Mouse (Mus musculus) gastrocnemius, adult 2 months (tissue): ENCODE data around the gene Celf5. TPM values are rescaled to one million over a fixed set of nuclear protein-coding genes. Genes with fewer than 3 reads are reported as not detected.

Source experiments
- DNase-seq: peaks from one replicate; pipeline ENCODE4 v3.0.0; 2022
- H3K27ac ChIP-seq: fragments of 200-600 bp; 2 replicates; pipeline ENCODE4 v1.8.1; 2022; ENCODE audit warnings: mild to moderate bottlenecking
- H3K4me3 ChIP-seq: fragments of 200-600 bp; 2 replicates; pipeline ENCODE4 v1.8.1; 2022; ENCODE audit warnings: mild to moderate bottlenecking, moderate library complexity
- CTCF ChIP-seq: fragments of 200-600 bp; IDR thresholded peaks from 2 replicates; pipeline ENCODE4 v1.8.1; 2022; ENCODE audit warnings: antibody characterized with exemption, mild to moderate bottlenecking, moderate library complexity
- intact Hi-C: fragments of 180-260 bp; cut with DNase I; formaldehyde crosslinking; loops from one replicate; pipeline ENCODE4 v1.15.1; 2025
- total RNA-seq, 2 experiments: library from RNA; stranded (reverse); gene quantifications; 2 replicates each; pipeline ENCODE4 v1.2.3; 2021

Celf5 gene
- total RNA-seq, 2 experiments from 2014 or later: 0.17 TPM; not detected in 1

GRCm38 (mm10) chr10:81484441-81485059 is 2.0 kb upstream of the Celf5 start:
- no peak for DNase-seq
- intact Hi-C loops: no loop called here
- TF ChIP-seq CTCF: no peak
- H3K27ac ChIP-seq: no peak overlapping the region
- no peak overlapping the region for H3K4me3 ChIP-seq

GRCm38 (mm10) chr10:81483983-81484382 is 1.5 kb upstream of the Celf5 start:
- peak; percentile 49 for TF ChIP-seq CTCF
- no peak for DNase-seq
- intact Hi-C loops: no loop called here

GRCm38 (mm10) chr10:81481605-81482532 is 640 bp downstream of the Celf5 start:
- no peak for DNase-seq
- TF ChIP-seq CTCF: no peak
- Histone ChIP-seq H3K4me3 (peak overlapping the region; percentile 78), H3K27ac (peak overlapping the region; percentile 49; the same call in 1 of the 2 replicates)
- intact Hi-C loops: no loop called here

More at GRCm38 (mm10) chr10:81483983-81484382, 1.5 kb upstream of the Celf5 start:
- Histone ChIP-seq H3K4me3 (no peak overlapping the region), H3K27ac (no peak overlapping the region)

GRCm38 (mm10) chr10:81474461-81474860 is 8.0 kb downstream of the Celf5 start:
- TF ChIP-seq CTCF: no peak
- no peak for DNase-seq
- Histone ChIP-seq H3K4me3 (no peak overlapping the region), H3K27ac (no peak overlapping the region)
- intact Hi-C loops: no loop called here

GRCm38 (mm10) chr10:81473003-81473451 is 9.5 kb downstream of the Celf5 start:
- Histone ChIP-seq H3K4me3 (no peak overlapping the region), H3K27ac (no peak overlapping the region)
- DNase-seq: no peak
- no peak for TF ChIP-seq CTCF
- intact Hi-C loops: no loop called here

- DNase-seq: peak; percentile 8
- intact Hi-C loops: no loop called here
- H3K27ac ChIP-seq: no peak overlapping the region
- no peak overlapping the region for H3K4me3 ChIP-seq
- TF ChIP-seq CTCF: no peak
These were observed 10.0 kb downstream of the Celf5 start for GRCm38 (mm10) chr10:81472403-81473002.

GRCm38 (mm10) chr10:81470454-81470853 is 12.1 kb downstream of the Celf5 start:
- peak; percentile 18 for DNase-seq
- no peak for TF ChIP-seq CTCF
- H3K4me3 ChIP-seq: no peak overlapping the region
- intact Hi-C loops: no loop called here
- no peak overlapping the region for H3K27ac ChIP-seq

- H3K4me3 ChIP-seq: no peak overlapping the region
- no peak overlapping the region for H3K27ac ChIP-seq
- no peak for TF ChIP-seq CTCF
- intact Hi-C loops: no loop called here
- peak; percentile 11 for DNase-seq
These were observed 13.3 kb downstream of the Celf5 start for GRCm38 (mm10) chr10:81469253-81469652.

GRCm38 (mm10) chr10:81467670-81468235 is 14.8 kb downstream of the Celf5 start:
- intact Hi-C loops: no loop called here
- Histone ChIP-seq H3K4me3 (no peak overlapping the region), H3K27ac (no peak overlapping the region)
- peak; percentile 13 for DNase-seq
- no peak for TF ChIP-seq CTCF

GRCm38 (mm10) chr10:81466881-81467280 is 15.6 kb downstream of the Celf5 start:
- peak; percentile 14 for DNase-seq
- Histone ChIP-seq H3K27ac (no peak overlapping the region), H3K4me3 (no peak overlapping the region)
- TF ChIP-seq CTCF: no peak
- intact Hi-C loops: no loop called here

GRCm38 (mm10) chr10:81466066-81466465 is 16.4 kb downstream of the Celf5 start:
- H3K27ac ChIP-seq: no peak overlapping the region
- DNase-seq: peak; percentile 8
- intact Hi-C loops: no loop called here
- H3K4me3 ChIP-seq: no peak overlapping the region
- no peak for TF ChIP-seq CTCF

- intact Hi-C loops: no loop called here
- peak; percentile 14 for DNase-seq
- Histone ChIP-seq H3K27ac (no peak overlapping the region), H3K4me3 (no peak overlapping the region)
- TF ChIP-seq CTCF: no peak
These were observed 17.3 kb downstream of the Celf5 start for GRCm38 (mm10) chr10:81465265-81465645.
